Mouse (Mus musculus): ENCODE measurements at regions not wholly inside any gene's neighbourhood (a gene's known extent, or its start where the extent isn't known, plus 50 kb on each side); places are given as distances from the start of the nearest gene placed in this dataset.

GRCm38 (mm10) chr4:131176701-131177100 lies 232.5 kb downstream of the Matn1 start:
- TF ChIP-seq CTCF (IDR thresholded peaks at IDR 0.05; ENCODE audit: insufficient read depth, low read depth, low read length) = no peak
- no peak for TF ChIP-seq POLR2A (IDR thresholded peaks at IDR 0.05; ENCODE audit: insufficient read depth, low read depth, low read length)
